Comparison of ENCODE assay signal across 8 mouse cellular contexts in the genomic region with DNA sequence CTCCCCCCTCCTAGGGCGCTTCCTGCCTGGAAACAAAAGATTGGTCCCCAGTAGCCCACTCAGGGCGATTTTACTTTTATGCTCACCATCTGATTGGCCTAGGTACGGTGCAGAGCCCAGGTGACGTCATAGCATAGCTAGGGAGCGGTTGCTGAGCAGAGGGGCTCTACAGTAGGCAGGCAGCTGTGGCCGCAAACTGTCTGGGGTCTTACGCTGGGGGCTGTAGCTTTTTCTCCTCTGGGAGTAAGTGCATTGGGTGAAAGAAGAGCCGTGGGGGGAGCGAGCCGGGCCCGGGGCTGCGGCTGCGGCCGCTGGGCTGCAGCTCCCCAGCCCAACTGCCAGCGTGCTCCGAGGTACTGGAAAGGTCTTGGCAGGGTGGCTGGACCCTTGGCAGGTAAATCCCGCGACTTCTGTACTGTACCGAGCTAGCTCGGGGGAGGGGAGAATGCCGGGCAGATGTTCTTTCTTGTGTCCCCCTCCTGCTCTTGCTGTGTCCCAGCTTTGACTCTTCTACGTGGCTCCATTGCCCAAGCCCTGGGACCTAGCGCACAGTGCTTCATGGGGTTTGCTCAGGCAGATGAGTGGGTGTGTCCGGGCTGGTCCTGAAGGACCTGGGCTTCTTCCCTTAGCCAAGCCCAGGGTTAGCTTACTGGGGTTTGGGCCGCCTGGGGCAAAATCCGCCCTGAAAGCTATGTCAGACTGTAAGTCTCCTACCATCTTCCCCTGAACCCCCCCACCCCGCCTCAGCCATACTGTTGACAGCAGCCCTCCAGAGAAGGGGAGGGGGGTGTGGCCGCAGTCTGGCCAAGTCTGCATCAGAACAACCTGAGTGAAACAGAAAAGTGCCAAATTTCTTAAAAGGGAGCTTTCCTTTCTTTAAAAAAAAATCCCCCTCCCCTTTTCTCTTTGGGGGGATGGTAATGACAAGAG.
DNase-seq lines count a peak whose midpoint lies in the region; ATAC-seq and TF ChIP-seq lines count a peak whose summit lies in the region.

No protein-coding gene starts in this region.

- 8% methylated on average over 28 of the region's 28 CpGs for WGBS in lung, embryonic 14.5 days
- 21% methylated on average over 27 of the region's 28 CpGs for WGBS in liver, embryonic 16.5 days (ENCODE audit: insufficient replicate concordance)

- H3K4me3 ChIP-seq in lung, embryonic 14.5 days (ENCODE audit: low read depth, low read length), result peak overlapping the region; percentile 44
- peak overlapping the region; percentile 21 for H3K4me3 ChIP-seq in liver, embryonic 16.5 days (ENCODE audit: low read depth, low read length)

- no peaks in the 10 kb centered on the region for H3K9me3 ChIP-seq in lung, embryonic 14.5 days (ENCODE audit: low read depth, low read length)
- no peaks in the 10 kb centered on the region for H3K9me3 ChIP-seq in liver, embryonic 16.5 days (replicated peaks; ENCODE audit: control insufficient read depth, low read length)

- peak; percentile 99 for ATAC-seq in lung, embryonic 14.5 days (ENCODE audit: insufficient read depth)
- peak; percentile 52 for ATAC-seq in granulocyte monocyte progenitor cell, adult 5-6 weeks (replicated peaks; ENCODE audit: poor library complexity, severe bottlenecking)
- no peak for ATAC-seq in liver, embryonic 16.5 days (ENCODE audit: low read depth)
- ATAC-seq in monocyte, adult 5-6 weeks (replicated peaks; ENCODE audit: insufficient number of reproducible peaks, low FRiP score, low TSS enrichment, poor library complexity, severe bottlenecking), result no peak

- H3K27ac ChIP-seq in lung, embryonic 14.5 days (ENCODE audit: low read depth), result no peak overlapping the region
- no peak overlapping the region for H3K27ac ChIP-seq in liver, embryonic 16.5 days (ENCODE audit: low read length)

- peak overlapping the region; percentile 64 for H3K4me2 ChIP-seq in lung, embryonic 14.5 days
- peak overlapping the region; percentile 31 for H3K4me2 ChIP-seq in liver, embryonic 16.5 days (ENCODE audit: low read depth, low read length)

- peak; percentile 76 for DNase-seq in lung, embryonic 14.5 days
- no peak for DNase-seq in lung, postnatal 25 days (ENCODE audit: low spot score)
- DNase-seq in cerebellum, postnatal 4 days (ENCODE audit: low spot score in 2 of 2), result peak; percentile 19 to 27
- DNase-seq in layer of hippocampus, adult 18-20 months (ENCODE audit: low spot score in 2 of 2), result peak; percentile 54 to 69
- DNase-seq in retina, postnatal 1 day, result peak; percentile 91

- H3K27me3 ChIP-seq in lung, embryonic 14.5 days (ENCODE audit: insufficient read depth, low read length), result no peaks in the 10 kb centered on the region
- no peaks in the 10 kb centered on the region for H3K27me3 ChIP-seq in liver, embryonic 16.5 days (ENCODE audit: control insufficient read depth, insufficient read depth, low read depth, low read length)

- no peaks in the 10 kb centered on the region for H3K36me3 ChIP-seq in lung, embryonic 14.5 days (ENCODE audit: insufficient read depth)
- no peaks in the 10 kb centered on the region for H3K36me3 ChIP-seq in liver, embryonic 16.5 days (ENCODE audit: control insufficient read depth, insufficient read depth)

- H3K9ac ChIP-seq in lung, embryonic 14.5 days, result 0 out of 2 replicates have a peak overlapping the region, but pooled peaks have one; percentile 36
- H3K9ac ChIP-seq in liver, embryonic 16.5 days (ENCODE audit: low read depth, low read length), result no peak overlapping the region

- H3K4me1 ChIP-seq in lung, embryonic 14.5 days (ENCODE audit: insufficient read depth), result no peaks in the 10 kb centered on the region
- H3K4me1 ChIP-seq in liver, embryonic 16.5 days (ENCODE audit: control insufficient read depth, low read depth, low read length), result no peaks in the 10 kb centered on the region

- no peak for TF ChIP-seq CTCF in lung, embryonic 14.5 days (IDR thresholded peaks at IDR 0.05; ENCODE audit: low read depth)

Comparison
In these comparisons a context has a peak if more than half of its experiments do, and no peak if none do; other contexts are left out.
1. ATAC-seq: peak in lung, embryonic 14.5 days (single experiment) and granulocyte monocyte progenitor cell, adult 5-6 weeks (single experiment); none in liver, embryonic 16.5 days (single experiment) and monocyte, adult 5-6 weeks (single experiment).